Mouse (Mus musculus) cerebellum, adult 2 months (tissue): ENCODE measurements around the gene Cdh1. TPM values are rescaled to one million over a fixed set of nuclear protein-coding genes. Genes with fewer than 3 reads are reported as not detected.

Experiments
- DNase-seq, 2 experiments: peaks; one replicate each; pipeline ENCODE4 v3.0.0; 2021
- H3K27ac ChIP-seq: fragments of 200-500 bp; 2 replicates; pipeline ENCODE4 v1.5.1; 2012; ENCODE audit warnings: low read length, control low read depth, inconsistent platforms; ENCODE audit not compliant: insufficient read depth
- H3K27me3 ChIP-seq: fragments of 200-500 bp; 2 replicates; pipeline ENCODE4 v1.6.1; 2012; ENCODE audit warnings: inconsistent platforms, mild to moderate bottlenecking, low read length, moderate library complexity; ENCODE audit not compliant: control insufficient read depth, insufficient read depth
- H3K4me1 ChIP-seq: fragments of 200-500 bp; 2 replicates; pipeline ENCODE4 v1.6.1; 2011; ENCODE audit warnings: low read length; ENCODE audit not compliant: control insufficient read depth, insufficient read depth
- H3K4me3 ChIP-seq: fragments of 200-500 bp; replicated peaks from 2 replicates; pipeline ENCODE3; 2011; ENCODE audit warnings: mild to moderate bottlenecking, low read depth, low read length, control low read depth; ENCODE audit not compliant: insufficient read depth
- CTCF ChIP-seq: fragments of 200-500 bp; IDR thresholded peaks from 2 replicates; pipeline ENCODE4 v1.5.1; 2011; ENCODE audit warnings: low read depth, mild to moderate bottlenecking, control low read depth, low read length, moderate library complexity, borderline replicate concordance; ENCODE audit not compliant: insufficient read depth
- POLR2A ChIP-seq: fragments of 200-500 bp; IDR thresholded peaks from 2 replicates; pipeline ENCODE4 v1.6.1; 2011; ENCODE audit warnings: low read length, control low read depth, borderline replicate concordance; ENCODE audit not compliant: insufficient read depth
- WGBS: fragments of 180-500 bp; shearing (Covaris S2); methylation state at CpG from one replicate; pipeline ENCODE4 v1.1.7; 2018; 5-methylcytosine and 5-hydroxymethylcytosine counted together
- polyA plus RNA-seq: library from polyadenylated mRNA; depleted of rRNA; stranded (reverse); fragments of >200 nt; gene quantifications from 2 replicates; pipeline ENCODE4 v1.2.3, GENCODE M21; 2012; rRNA removed

Cdh1 gene
- polyA plus RNA-seq = 3.1 and 4.1 TPM in 2 replicates

DNA sequence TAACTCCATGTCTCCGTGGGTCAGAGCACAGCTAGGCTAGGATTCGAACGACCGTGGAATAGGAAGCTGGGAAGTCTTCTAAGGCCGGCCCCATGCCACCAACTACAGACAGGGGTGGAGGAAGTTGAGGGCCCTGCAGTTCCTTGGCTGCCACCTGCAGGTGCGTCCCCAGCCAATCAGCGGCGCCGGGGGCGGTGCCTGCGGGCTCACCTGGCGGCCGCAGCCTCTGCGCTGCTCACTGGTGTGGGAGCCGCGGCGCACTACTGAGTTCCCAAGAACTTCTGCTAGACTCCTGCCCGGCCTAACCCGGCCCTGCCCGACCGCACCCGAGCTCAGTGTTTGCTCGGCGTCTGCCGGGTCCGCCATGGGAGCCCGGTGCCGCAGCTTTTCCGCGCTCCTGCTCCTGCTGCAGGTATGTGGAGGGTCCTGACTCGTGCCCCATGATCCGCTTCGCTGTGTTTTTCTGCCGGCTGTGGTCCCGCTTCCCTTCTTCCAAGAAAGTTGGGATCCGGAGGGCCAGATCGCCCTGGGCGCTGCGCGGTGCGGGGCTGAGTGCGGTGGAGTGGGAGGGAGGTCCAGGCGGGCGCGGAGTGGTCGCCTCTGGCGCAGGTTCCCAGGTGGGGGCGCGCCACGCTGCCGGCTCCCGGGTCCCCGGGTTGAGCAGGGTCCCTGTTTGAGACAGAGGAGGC lies at the start of gene Cdh1:
Cdh1 (plus strand) TSS at position 221 of the 689 bp plus-strand sequence.
- DNase-seq = peak; percentile 31 to 37
- no peak for TF ChIP-seq CTCF
- TF ChIP-seq POLR2A = no peak
- peaks cover 2% of the 10 kb centered on the region; the same call in 1 of the 2 replicates for H3K4me1 ChIP-seq
- H3K27me3 ChIP-seq = peaks cover 4% of the 10 kb centered on the region; the same call in 1 of the 2 replicates
- H3K27ac ChIP-seq = no peak within 1 kb of the TSS
- H3K4me3 ChIP-seq = peak within 1 kb of the TSS; percentile 31
- 2% methylated on average over 53 of the region's 53 CpGs for WGBS

DNA sequence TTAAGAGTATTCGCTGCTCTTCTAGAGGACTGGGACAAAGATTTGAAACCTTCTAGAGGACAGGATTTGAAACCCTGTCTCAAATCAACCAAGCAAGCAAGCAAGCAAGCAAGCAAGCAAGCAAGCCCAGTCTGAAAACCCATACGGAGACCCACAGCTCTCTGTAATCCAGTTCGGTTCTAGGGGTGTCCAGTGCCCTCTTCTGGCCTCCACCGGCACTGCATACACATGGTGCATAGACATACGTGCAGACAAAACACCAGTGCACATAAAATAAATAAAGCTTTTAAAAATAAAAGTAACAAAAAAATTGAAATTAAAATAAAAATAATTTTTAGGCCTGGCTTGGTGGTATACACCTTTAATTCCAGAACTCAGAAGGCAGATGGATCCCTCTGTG lies 49.1 kb upstream of the Cdh1 start:
- H3K4me1 ChIP-seq = no peaks in the 10 kb centered on the region
- TF ChIP-seq CTCF (no peak), POLR2A (no peak)
- DNase-seq = no peak
- no peak overlapping the region for H3K4me3 ChIP-seq
- WGBS = 98% methylated on average over 5 of the region's 5 CpGs
- H3K27ac ChIP-seq = no peak overlapping the region
- H3K27me3 ChIP-seq = no peaks in the 10 kb centered on the region

DNA sequence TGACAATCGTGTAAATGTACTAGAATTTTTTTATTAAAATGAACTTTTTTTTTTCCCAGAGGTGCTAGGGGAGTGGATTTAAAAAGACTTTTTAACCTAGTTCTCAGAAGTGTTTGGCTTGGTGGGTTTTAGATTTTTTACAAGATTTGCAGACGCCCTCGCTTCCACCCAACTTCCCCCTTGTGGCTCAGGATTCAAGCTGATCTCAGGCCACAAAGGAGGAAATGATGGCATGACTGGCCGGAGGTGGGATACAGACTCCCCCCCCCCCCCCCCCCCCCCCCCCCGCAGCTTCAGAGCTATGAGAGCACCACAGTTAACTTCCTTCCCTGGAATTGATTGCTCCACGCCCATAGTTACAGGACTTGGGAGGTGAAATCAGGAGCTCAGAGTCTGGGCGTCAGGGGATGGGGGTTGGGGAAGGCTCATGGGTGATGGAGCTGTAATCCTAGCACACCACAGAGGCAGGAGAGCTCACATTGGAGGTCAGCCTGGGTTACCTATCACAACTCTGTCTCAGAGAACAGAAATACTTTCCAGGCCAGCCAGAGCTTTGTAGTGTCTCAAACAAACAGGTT lies 47.0 kb upstream of the Cdh1 start:
- no peaks in the 10 kb centered on the region; the same call in 1 of the 2 replicates for H3K27me3 ChIP-seq
- no peaks in the 10 kb centered on the region for H3K4me1 ChIP-seq
- TF ChIP-seq POLR2A (no peak), CTCF (no peak)
- 67% methylated on average over 7 of the region's 7 CpGs for WGBS
- no peak for DNase-seq
- H3K4me3 ChIP-seq = no peak overlapping the region
- H3K27ac ChIP-seq = no peak overlapping the region

DNA sequence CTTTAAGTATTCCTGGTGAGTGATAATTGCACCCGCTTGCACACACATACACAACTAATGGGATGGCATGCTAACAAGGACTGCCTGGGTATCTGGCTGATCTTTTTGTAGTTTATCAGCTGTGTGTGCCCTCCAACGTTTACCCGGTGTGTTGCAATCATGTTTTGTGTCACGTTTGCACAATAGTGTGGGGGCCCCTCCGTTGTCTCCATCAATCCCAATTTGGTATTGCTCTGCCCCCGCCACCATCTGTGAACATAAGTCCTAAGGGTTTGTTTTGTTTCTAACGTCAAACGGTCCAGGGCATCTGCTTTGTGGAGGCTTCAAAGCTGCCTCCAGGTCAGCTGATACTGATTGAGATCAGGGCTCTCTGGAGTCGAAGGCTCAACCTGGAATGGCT lies 43.3 kb upstream of the Cdh1 start:
- no peak overlapping the region for H3K4me3 ChIP-seq
- H3K27ac ChIP-seq = no peak overlapping the region
- no peak for DNase-seq
- no peaks in the 10 kb centered on the region for H3K4me1 ChIP-seq
- TF ChIP-seq POLR2A = no peak
- no peak for TF ChIP-seq CTCF
- WGBS = 65% methylated on average over 9 of the region's 9 CpGs
- H3K27me3 ChIP-seq = no peaks in the 10 kb centered on the region; the same call in 1 of the 2 replicates

DNA sequence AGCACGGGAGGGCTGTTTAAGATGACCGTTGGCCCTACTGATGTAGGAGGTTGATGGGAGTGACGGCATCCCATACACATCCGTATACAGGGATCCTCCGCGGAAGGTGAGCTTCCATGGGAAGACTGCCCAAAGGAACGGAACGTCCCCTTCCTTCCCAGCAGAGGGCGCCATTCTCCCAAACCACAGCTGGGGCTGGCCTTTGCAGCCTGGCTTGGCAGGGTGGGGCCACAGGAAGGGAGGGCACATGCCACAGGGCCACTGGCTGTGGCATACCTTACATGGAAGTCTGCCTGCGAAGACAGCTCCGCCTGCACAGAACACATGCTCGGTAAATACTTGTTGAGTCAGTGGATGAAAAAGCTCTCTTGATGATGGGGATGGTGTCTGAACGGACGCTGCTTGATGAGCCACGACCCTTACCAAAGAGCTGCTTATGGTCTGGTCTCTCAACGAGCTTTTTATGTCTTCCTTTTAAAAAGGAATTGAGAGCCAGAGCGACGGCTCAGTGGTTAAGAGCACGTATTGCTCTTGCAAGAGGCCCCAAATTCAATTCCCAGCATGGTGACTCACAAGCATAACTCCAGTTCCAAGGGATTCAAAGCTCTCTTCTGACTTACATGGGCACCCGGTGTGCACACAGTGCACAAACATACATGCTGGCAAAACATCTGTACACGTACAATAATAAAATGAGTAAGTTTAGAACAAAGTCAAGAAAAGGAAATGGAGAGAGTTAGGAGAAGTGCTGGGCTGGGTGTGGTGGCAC lies 41.9 kb upstream of the Cdh1 start:
- H3K27ac ChIP-seq = no peak overlapping the region
- H3K27me3 ChIP-seq = no peaks in the 10 kb centered on the region; the same call in 1 of the 2 replicates
- H3K4me1 ChIP-seq = no peaks in the 10 kb centered on the region
- no peak overlapping the region for H3K4me3 ChIP-seq
- DNase-seq = peak; percentile 4 to 17
- TF ChIP-seq POLR2A (no peak), CTCF (peak; percentile 51)
- 35% methylated on average over 21 of the region's 21 CpGs for WGBS

DNA sequence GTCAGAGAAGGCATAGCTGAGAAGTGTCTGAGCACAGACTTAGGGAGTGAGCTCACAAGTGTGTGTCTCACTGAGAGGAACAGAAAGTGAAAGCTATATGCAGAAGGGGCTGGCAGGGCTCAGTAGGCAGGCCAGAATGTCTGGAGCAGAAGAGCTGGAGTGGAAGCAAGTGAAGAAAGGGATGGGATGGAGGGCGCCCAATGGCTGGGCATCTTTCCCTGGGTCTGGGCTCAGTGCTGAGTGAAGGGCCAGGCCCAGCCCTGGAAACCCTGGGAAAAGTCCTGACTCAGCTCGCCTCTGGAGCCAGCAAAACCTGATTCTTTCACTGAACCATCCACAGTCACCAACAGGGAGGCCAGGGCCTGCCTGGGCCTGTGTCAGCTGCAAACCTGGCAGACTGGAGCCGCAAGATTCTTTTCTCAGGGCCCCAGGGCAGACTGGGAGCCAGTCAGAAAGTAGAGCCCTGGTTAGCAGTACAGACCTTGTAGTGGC lies 39.4 kb upstream of the Cdh1 start:
- Histone ChIP-seq H3K4me1 (no peaks in the 10 kb centered on the region), H3K27me3 (no peaks in the 10 kb centered on the region; the same call in 1 of the 2 replicates), H3K4me3 (no peak overlapping the region), H3K27ac (no peak overlapping the region)
- TF ChIP-seq POLR2A (no peak), CTCF (no peak)
- 74% methylated on average over 3 of the region's 3 CpGs for WGBS
- DNase-seq = no peak

DNA sequence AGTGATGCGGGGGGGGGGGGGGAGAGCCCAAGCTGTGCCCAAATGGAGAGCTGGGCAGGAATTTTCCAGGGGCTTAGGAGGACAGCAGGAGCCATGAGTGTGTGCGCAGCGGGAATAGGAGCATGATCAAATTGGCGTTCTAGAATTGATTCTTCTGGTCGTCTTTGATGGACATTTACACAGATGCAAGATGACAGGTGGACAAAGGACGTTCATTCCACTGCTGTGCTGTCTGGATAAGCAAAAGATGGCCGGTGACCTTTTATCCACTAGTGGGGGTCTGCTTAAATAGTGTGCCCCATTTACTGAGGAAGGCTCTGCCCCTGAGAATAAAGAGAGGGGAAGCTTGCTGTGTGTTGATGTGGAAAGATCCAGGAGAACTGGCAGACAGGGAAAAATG lies 34.1 kb upstream of the Cdh1 start:
- no peak overlapping the region for H3K4me3 ChIP-seq
- WGBS = 12% methylated on average over 7 of the region's 7 CpGs
- no peaks in the 10 kb centered on the region for H3K27me3 ChIP-seq
- no peak overlapping the region for H3K27ac ChIP-seq
- no peaks in the 10 kb centered on the region for H3K4me1 ChIP-seq
- TF ChIP-seq POLR2A = no peak
- TF ChIP-seq CTCF = no peak
- DNase-seq = no peak
